Mouse (Mus musculus) kidney, postnatal 0 days (tissue): Measurements from ENCODE around the gene Myo18a. TPM values are rescaled to one million over a fixed set of nuclear protein-coding genes. Genes with fewer than 3 reads are reported as not detected.

Experiments used
- ATAC-seq: fragments of 200-750 bp; cut with Nextera tagmentation; replicated peaks from 2 replicates; pipeline ENCODE4 v1.8.0; 2017; ENCODE audit warnings: low read depth, moderate number of reproducible peaks, moderate TSS enrichment, moderate library complexity; ENCODE audit not compliant: low FRiP score
- DNase-seq: peaks from one replicate; pipeline ENCODE4 v3.0.0-alpha.2; 2016; ENCODE audit warnings: low spot score
- H3K27ac ChIP-seq: fragments of 300-500 bp; sonication (generic); 2 replicates; pipeline ENCODE4 v1.5.1; 2014; ENCODE audit warnings: mild to moderate bottlenecking
- H3K27me3 ChIP-seq: fragments of 300-500 bp; sonication (generic); 2 replicates; pipeline ENCODE4 v1.6.1; 2014; ENCODE audit warnings: low read length, mixed read lengths; ENCODE audit not compliant: insufficient read depth
- H3K36me3 ChIP-seq: fragments of 300-500 bp; sonication (generic); 2 replicates; pipeline ENCODE4 v1.6.1; 2014; ENCODE audit warnings: low read length, mixed read lengths; ENCODE audit not compliant: insufficient read depth
- H3K4me1 ChIP-seq: fragments of 300-500 bp; sonication (generic); replicated peaks from 2 replicates; pipeline ENCODE4 v1.6.1; 2014; ENCODE audit warnings: antibody characterized with exemption, low read length, mixed read lengths; ENCODE audit not compliant: insufficient read depth
- H3K4me2 ChIP-seq: fragments of 300-500 bp; sonication (generic); 2 replicates; pipeline ENCODE4 v1.6.1; 2014; ENCODE audit warnings: mild to moderate bottlenecking, low read length, moderate library complexity, mixed read lengths
- H3K4me3 ChIP-seq: fragments of 300-500 bp; sonication (generic); replicated peaks from 2 replicates; pipeline ENCODE4 v1.5.1; 2014; ENCODE audit warnings: low read depth, low read length
- H3K9ac ChIP-seq: fragments of 300-500 bp; sonication (generic); 2 replicates; pipeline ENCODE4 v1.6.1; 2014; ENCODE audit warnings: low read depth, low read length
- H3K9me3 ChIP-seq: fragments of 300-500 bp; sonication (generic); replicated peaks from 2 replicates; pipeline ENCODE4 v1.6.1; 2016; ENCODE audit warnings: low read length, inconsistent platforms, mixed read lengths
- CTCF ChIP-seq: IDR thresholded peaks from 2 replicates; pipeline ENCODE4 v1.5.1; 2016; ENCODE audit warnings: antibody characterized with exemption, low read depth, mild to moderate bottlenecking, moderate library complexity
- WGBS: fragments of 180-500 bp; shearing (Covaris S2); extraction: QIAGEN DNeasy Blood & Tissue Kit; methylation state at CpG from one replicate; pipeline ENCODE4 v1.1.7; 2014; 5-methylcytosine and 5-hydroxymethylcytosine counted together
- polyA plus RNA-seq: library from polyadenylated mRNA; unstranded; fragments of >200 nt; fragmentation: Nextera tagmentation; extraction: Ambion mirVana; gene quantifications from 2 replicates; pipeline ENCODE4 v1.2.1, GENCODE M21; 2015

Gene Myo18a
- polyA plus RNA-seq, 1 experiment from 2014 or later: 26.5 TPM

DNA sequence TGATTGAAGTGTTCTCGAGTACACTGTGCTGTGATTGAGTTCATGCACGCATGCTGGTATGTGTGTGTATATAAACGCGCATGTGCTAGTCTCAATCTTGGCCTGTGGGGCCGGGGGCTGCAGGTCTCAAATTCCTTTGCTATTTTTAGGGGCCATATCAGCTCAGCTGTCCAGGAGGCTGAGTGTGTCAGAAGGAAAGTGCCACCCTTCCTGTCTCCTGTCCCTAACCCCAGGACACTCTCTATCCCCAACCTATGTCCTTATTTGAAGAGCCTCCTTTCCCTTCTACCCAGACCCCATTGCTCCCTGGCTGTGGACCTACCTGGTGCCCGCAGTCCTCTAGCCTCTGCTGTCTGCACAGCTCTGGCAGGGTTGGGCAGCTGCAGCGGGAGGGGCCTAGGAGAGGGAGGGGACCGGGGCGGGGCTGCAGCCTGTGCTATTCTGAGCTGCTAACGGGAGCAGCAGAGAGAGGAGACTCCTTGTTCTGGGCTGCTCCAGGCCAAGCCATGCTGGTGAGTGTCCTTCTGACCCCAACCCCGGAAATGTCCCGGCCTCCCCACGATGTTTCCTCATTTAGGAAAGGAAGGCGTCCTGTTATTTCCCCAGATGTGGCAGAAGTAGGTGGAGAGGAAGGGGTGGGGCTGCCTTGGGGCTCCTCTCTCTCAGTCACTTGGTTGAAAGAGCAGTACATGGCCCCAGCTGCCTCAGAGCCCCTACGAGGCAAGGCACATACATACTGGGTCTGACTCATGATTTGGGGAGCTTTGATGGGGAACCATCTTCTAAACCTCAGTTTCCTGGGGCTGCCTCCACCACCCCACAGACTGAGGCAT lies 38.0 kb downstream of the Myo18a start:
- TF ChIP-seq CTCF: no peak
- Histone ChIP-seq H3K36me3 (no peaks in the 10 kb centered on the region), H3K4me3 (no peak overlapping the region), H3K9me3 (no peaks in the 10 kb centered on the region), H3K27ac (peak overlapping the region; percentile 69), H3K4me2 (peak overlapping the region; percentile 39), H3K27me3 (no peaks in the 10 kb centered on the region), H3K9ac (0 out of 2 replicates have a peak overlapping the region, but pooled peaks have one; percentile 31), H3K4me1 (peaks cover 18% of the 10 kb centered on the region)
- ATAC-seq (peak; percentile 77), DNase-seq (peak; percentile 74)
- 15% methylated on average over 15 of the region's 15 CpGs for WGBS

DNA sequence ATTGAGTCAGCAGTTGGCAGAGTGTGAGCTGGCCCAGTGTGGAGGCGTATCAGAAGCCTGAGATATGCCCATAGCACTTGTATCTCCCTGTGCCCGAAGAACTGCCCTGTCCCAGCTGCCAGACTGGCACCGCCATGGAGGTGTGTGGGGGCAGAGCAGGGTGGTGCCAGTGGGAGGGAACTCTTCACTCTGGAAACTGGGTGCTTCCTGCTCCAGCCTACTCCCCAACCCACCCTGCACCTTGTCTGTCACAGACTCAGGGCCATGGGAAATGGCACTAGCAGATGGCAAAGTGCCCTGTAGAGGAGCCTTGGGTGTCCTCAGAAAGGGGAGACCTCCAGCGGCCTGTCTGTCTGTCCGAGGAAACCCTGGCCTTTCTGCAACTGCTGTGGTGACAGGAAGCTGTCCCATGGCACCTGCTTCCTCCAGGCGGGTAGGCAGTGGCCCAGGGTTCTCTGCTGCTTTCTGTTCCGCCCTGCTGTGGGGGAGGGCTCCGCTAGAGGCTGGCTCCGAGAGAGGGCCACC lies 39.4 kb downstream of the Myo18a start:
- ATAC-seq (no peak), DNase-seq (no peak)
- no peaks in the 10 kb centered on the region for H3K36me3 ChIP-seq
- no peak overlapping the region for H3K9ac ChIP-seq
- peak overlapping the region; percentile 50 for H3K27ac ChIP-seq
- no peaks in the 10 kb centered on the region for H3K9me3 ChIP-seq
- no peak overlapping the region for H3K4me2 ChIP-seq
- WGBS: 57% methylated on average over 9 of the region's 9 CpGs
- no peak for TF ChIP-seq CTCF
- H3K4me3 ChIP-seq: no peak overlapping the region
- peaks cover 18% of the 10 kb centered on the region for H3K4me1 ChIP-seq
- no peaks in the 10 kb centered on the region for H3K27me3 ChIP-seq

GRCm38 (mm10) chr11:77806218-77806617 lies 43.2 kb downstream of the Myo18a start:
- Histone ChIP-seq H3K4me3 (no peak overlapping the region), H3K9ac (no peak overlapping the region), H3K4me2 (no peak overlapping the region), H3K4me1 (peaks cover 6% of the 10 kb centered on the region; the same call in 1 of the 2 replicates), H3K9me3 (no peaks in the 10 kb centered on the region), H3K27me3 (no peaks in the 10 kb centered on the region), H3K36me3 (no peaks in the 10 kb centered on the region), H3K27ac (peak overlapping the region; percentile 4; the same call in 1 of the 2 replicates)
- DNase-seq (no peak), ATAC-seq (0 out of 2 replicates have a peak, but pooled peaks have one; percentile 40)
- 43% methylated on average over 2 of the region's 2 CpGs for WGBS
- TF ChIP-seq CTCF: no peak; the same call in 1 of the 2 replicates

DNA sequence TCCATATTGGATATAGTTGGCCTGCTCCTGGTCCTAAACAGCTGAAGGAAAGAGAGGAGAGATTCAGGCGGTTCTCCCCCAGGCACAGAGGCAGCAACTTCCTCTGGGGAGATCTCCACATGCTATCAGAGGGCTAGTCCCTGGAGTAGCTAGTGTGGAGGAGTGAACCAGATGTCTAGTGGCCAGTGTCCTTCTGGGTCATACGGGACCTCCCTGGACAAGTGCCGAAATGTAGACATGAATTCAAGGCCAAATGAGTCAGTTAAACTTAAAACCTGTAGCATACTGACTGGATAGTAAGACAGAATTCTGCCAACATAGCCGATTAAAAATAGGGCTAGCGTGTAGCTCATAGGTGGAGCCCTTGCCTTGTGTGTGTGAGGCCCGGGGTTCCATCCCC lies 43.8 kb downstream of the Myo18a start:
- Histone ChIP-seq H3K9me3 (no peaks in the 10 kb centered on the region), H3K9ac (no peak overlapping the region), H3K27ac (peak overlapping the region; percentile 4; the same call in 1 of the 2 replicates), H3K27me3 (no peaks in the 10 kb centered on the region), H3K4me3 (no peak overlapping the region), H3K36me3 (no peaks in the 10 kb centered on the region), H3K4me2 (no peak overlapping the region), H3K4me1 (no peaks in the 10 kb centered on the region)
- no peak for TF ChIP-seq CTCF
- DNase-seq: no peak
- no peak for ATAC-seq
- WGBS: 69% methylated on average over 6 of the region's 6 CpGs

- Histone ChIP-seq H3K27ac (no peak overlapping the region), H3K9me3 (no peaks in the 10 kb centered on the region), H3K4me1 (no peaks in the 10 kb centered on the region), H3K4me3 (no peak overlapping the region), H3K36me3 (0 out of 2 replicates have a peak, but pooled peaks cover 3% of the 10 kb centered on the region), H3K4me2 (no peak overlapping the region), H3K27me3 (no peaks in the 10 kb centered on the region), H3K9ac (no peak overlapping the region)
- WGBS: 65% methylated on average over 5 of the region's 5 CpGs
- DNase-seq (no peak), ATAC-seq (no peak)
- no peak for TF ChIP-seq CTCF
Measured at GRCm38 (mm10) chr11:77808051-77808465, 45.0 kb downstream of the Myo18a start.

DNA sequence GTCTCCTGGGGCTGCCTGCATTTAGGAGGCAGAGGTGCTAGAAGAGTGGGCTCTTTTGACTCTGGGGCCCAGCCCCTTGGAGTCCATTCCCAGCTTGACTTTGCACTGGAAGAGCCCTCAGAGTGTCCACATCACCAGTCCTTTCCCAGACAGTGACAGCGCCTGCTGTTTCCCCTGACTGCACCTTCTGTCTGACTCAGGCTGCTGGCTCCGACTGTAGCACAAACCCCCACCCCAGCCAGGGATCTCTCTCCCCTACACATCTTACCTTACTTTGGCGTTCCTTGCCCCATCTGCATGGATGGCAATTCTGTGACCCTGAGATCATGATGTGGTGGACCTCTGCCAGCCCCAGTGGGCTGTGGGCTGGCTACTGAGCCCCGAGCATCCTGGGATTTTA lies 46.2 kb downstream of the Myo18a start:
- TF ChIP-seq CTCF: no peak
- no peaks in the 10 kb centered on the region for H3K27me3 ChIP-seq

More for the DNA sequence above, 46.2 kb downstream of the Myo18a start:
- Histone ChIP-seq H3K27ac (no peak overlapping the region), H3K9me3 (no peaks in the 10 kb centered on the region), H3K36me3 (0 out of 2 replicates have a peak, but pooled peaks cover 3% of the 10 kb centered on the region), H3K4me2 (no peak overlapping the region), H3K4me1 (0 out of 2 replicates have a peak, but pooled peaks cover 2% of the 10 kb centered on the region), H3K9ac (no peak overlapping the region), H3K4me3 (no peak overlapping the region)
- WGBS: 72% methylated on average over 4 of the region's 4 CpGs
- no peak for ATAC-seq
- DNase-seq: no peak
